Mouse (Mus musculus) cerebellum, adult 11-12 months (tissue): ENCODE results near the gene Arhgap44.

Experiments
- DNase-seq: peaks from one replicate; pipeline ENCODE4 v3.0.0; 2022

Gene Arhgap44

GRCm38 (mm10) chr11:65135251-65135739, 27.5 kb downstream of the Arhgap44 start:
- peak; percentile 66 for DNase-seq

- DNase-seq: no peak
Measured at GRCm38 (mm10) chr11:65133661-65134060, 29.1 kb downstream of the Arhgap44 start.

- DNase-seq: no peak
Measured at GRCm38 (mm10) chr11:65129110-65129509, 33.7 kb downstream of the Arhgap44 start.

- DNase-seq: no peak
Measured at GRCm38 (mm10) chr11:65128666-65129065, 34.1 kb downstream of the Arhgap44 start.

GRCm38 (mm10) chr11:65126566-65126965, 36.2 kb downstream of the Arhgap44 start:
- DNase-seq: no peak

GRCm38 (mm10) chr11:65124913-65125418, 37.8 kb downstream of the Arhgap44 start:
- peak; percentile 69 for DNase-seq

- DNase-seq: no peak
Measured at GRCm38 (mm10) chr11:65120276-65120675, 42.5 kb downstream of the Arhgap44 start.

- no peak for DNase-seq
Measured at GRCm38 (mm10) chr11:65115811-65116210, 47.0 kb downstream of the Arhgap44 start.

GRCm38 (mm10) chr11:65112086-65112485, 50.7 kb downstream of the Arhgap44 start:
- DNase-seq: no peak

- no peak for DNase-seq
Measured at GRCm38 (mm10) chr11:65111651-65112050, 51.1 kb downstream of the Arhgap44 start.

- DNase-seq: no peak
Measured at GRCm38 (mm10) chr11:65110058-65110457, 52.7 kb downstream of the Arhgap44 start.

- DNase-seq: peak; percentile 69
Measured at GRCm38 (mm10) chr11:65107734-65108171, 55.0 kb downstream of the Arhgap44 start.

GRCm38 (mm10) chr11:65107151-65107550, 55.6 kb downstream of the Arhgap44 start:
- DNase-seq: peak; percentile 22

- DNase-seq: peak; percentile 90
Measured at GRCm38 (mm10) chr11:65104076-65104475, 58.7 kb downstream of the Arhgap44 start.

GRCm38 (mm10) chr11:65101206-65101605, 61.6 kb downstream of the Arhgap44 start:
- DNase-seq: no peak

- no peak for DNase-seq
Measured at GRCm38 (mm10) chr11:65100031-65100430, 62.7 kb downstream of the Arhgap44 start.

GRCm38 (mm10) chr11:65097526-65098070, 65.2 kb downstream of the Arhgap44 start:
- DNase-seq: no peak

- DNase-seq: no peak
Measured at GRCm38 (mm10) chr11:65096866-65097265, 65.9 kb downstream of the Arhgap44 start.

- DNase-seq: no peak
Measured at GRCm38 (mm10) chr11:65092851-65093250, 69.9 kb downstream of the Arhgap44 start.

- DNase-seq: no peak
Measured at GRCm38 (mm10) chr11:65090386-65090785, 72.4 kb downstream of the Arhgap44 start.

- DNase-seq: no peak
Measured at GRCm38 (mm10) chr11:65089982-65090381, 72.8 kb downstream of the Arhgap44 start.

- peak; percentile 61 for DNase-seq
Measured at GRCm38 (mm10) chr11:65089282-65089681, 73.5 kb downstream of the Arhgap44 start.

GRCm38 (mm10) chr11:65088451-65089222, 74.1 kb downstream of the Arhgap44 start:
- no peak for DNase-seq

- no peak for DNase-seq
Measured at GRCm38 (mm10) chr11:65080761-65081160, 82.0 kb downstream of the Arhgap44 start.
